Mouse (Mus musculus) heart, embryonic 12.5 days (tissue): ENCODE results near the gene Tmem30c. TPM values are rescaled to one million over a fixed set of nuclear protein-coding genes. Genes with fewer than 3 reads are reported as not detected.

Source experiments
- ATAC-seq: fragments of 200-750 bp; cut with Nextera tagmentation; 2 replicates; pipeline ENCODE4 v1.8.0; 2017; ENCODE audit warnings: moderate TSS enrichment, moderate library complexity; ENCODE audit not compliant: insufficient number of reproducible peaks, low FRiP score
- H3K27ac ChIP-seq: fragments of 300-500 bp; sonication (generic); 2 replicates; pipeline ENCODE4 v1.5.1; 2016; ENCODE audit warnings: mild to moderate bottlenecking, moderate library complexity; ENCODE audit not compliant: poor library complexity, severe bottlenecking
- H3K27me3 ChIP-seq: fragments of 300-500 bp; sonication (generic); replicated peaks from 2 replicates; pipeline ENCODE4 v1.6.1; 2016; ENCODE audit warnings: mild to moderate bottlenecking, moderate library complexity
- H3K36me3 ChIP-seq: fragments of 300-500 bp; sonication (generic); 2 replicates; pipeline ENCODE4 v1.6.1; 2016; ENCODE audit warnings: mild to moderate bottlenecking, moderate library complexity
- H3K4me1 ChIP-seq: fragments of 300-500 bp; sonication (generic); replicated peaks from 2 replicates; pipeline ENCODE4 v1.6.1; 2016; ENCODE audit warnings: mild to moderate bottlenecking
- H3K4me2 ChIP-seq: fragments of 300-500 bp; sonication (generic); 2 replicates; pipeline ENCODE4 v1.6.1; 2016; ENCODE audit warnings: mild to moderate bottlenecking, moderate library complexity
- H3K4me3 ChIP-seq: fragments of 300-500 bp; sonication (generic); 2 replicates; pipeline ENCODE4 v1.5.1; 2016; ENCODE audit warnings: mild to moderate bottlenecking
- H3K9ac ChIP-seq: fragments of 300-500 bp; sonication (generic); 2 replicates; pipeline ENCODE4 v1.6.1; 2016; ENCODE audit warnings: mild to moderate bottlenecking, moderate library complexity
- H3K9me3 ChIP-seq: fragments of 300-500 bp; sonication (generic); replicated peaks from 2 replicates; pipeline ENCODE4 v1.6.1; 2016; ENCODE audit warnings: mild to moderate bottlenecking, moderate library complexity
- WGBS: fragments of 180-500 bp; shearing (Covaris S2); methylation state at CpG from one replicate; pipeline ENCODE4 v1.1.7; 2016; 5-methylcytosine and 5-hydroxymethylcytosine counted together
- polyA plus RNA-seq: library from polyadenylated mRNA; unstranded; fragments of >200 nt; fragmentation: Nextera tagmentation; extraction: Ambion mirVana; gene quantifications from 2 replicates; pipeline ENCODE4 v1.2.1, GENCODE M21; 2016

The Tmem30c gene
- polyA plus RNA-seq, 1 experiment from 2014 or later: not detected

GRCm38 (mm10) chr16:57231089-57231936, 61.4 kb downstream of the Tmem30c start, which contains the start of gene Tbc1d23:
Gene Tbc1d23, minus strand, starts transcription at chr16:57231504.
- no peaks in the 10 kb centered on the region for H3K36me3 ChIP-seq
- peaks cover 17% of the 10 kb centered on the region for H3K4me1 ChIP-seq
- peak within 1 kb of the TSS; percentile 74 for H3K4me2 ChIP-seq
- no peaks in the 10 kb centered on the region for H3K9me3 ChIP-seq
- H3K27me3 ChIP-seq: no peaks in the 10 kb centered on the region
- peak within 1 kb of the TSS; percentile 82 for H3K27ac ChIP-seq
- peak within 1 kb of the TSS; percentile 74 for H3K4me3 ChIP-seq
- peak; percentile 98 for ATAC-seq
- WGBS: under 1% methylated on average over 41 of the region's 42 CpGs
- peak within 1 kb of the TSS; percentile 89 for H3K9ac ChIP-seq

GRCm38 (mm10) chr16:57226444-57226843, 66.2 kb downstream of the Tmem30c start:
- Histone ChIP-seq H3K4me1 (peaks cover 18% of the 10 kb centered on the region), H3K9me3 (no peaks in the 10 kb centered on the region), H3K4me2 (no peak overlapping the region), H3K27ac (no peak overlapping the region), H3K27me3 (no peaks in the 10 kb centered on the region), H3K4me3 (no peak overlapping the region), H3K36me3 (no peaks in the 10 kb centered on the region), H3K9ac (no peak overlapping the region)
- 74% methylated on average over 5 of the region's 5 CpGs for WGBS
- ATAC-seq: no peak

GRCm38 (mm10) chr16:57220361-57220760, 72.3 kb downstream of the Tmem30c start:
- no peak overlapping the region for H3K27ac ChIP-seq
- no peaks in the 10 kb centered on the region for H3K9me3 ChIP-seq
- no peak for ATAC-seq
- WGBS: 95% methylated on average over 6 of the region's 6 CpGs
- peaks cover 14% of the 10 kb centered on the region for H3K36me3 ChIP-seq
- H3K4me1 ChIP-seq: peaks cover 4% of the 10 kb centered on the region; the same call in 1 of the 2 replicates
- H3K4me3 ChIP-seq: no peak overlapping the region
- no peak overlapping the region for H3K4me2 ChIP-seq
- no peak overlapping the region for H3K9ac ChIP-seq
- H3K27me3 ChIP-seq: no peaks in the 10 kb centered on the region

Other genes starting within 250 kb of the Tmem30c start
- 0.09 TPM in 1 of 2 replicates, not detected in the other for gene Tmem45a2, start 221.5 kb downstream of the Tmem30c start, polyA plus RNA-seq
- gene Tomm70a, start 171.2 kb downstream of the Tmem30c start, polyA plus RNA-seq: 57.2 and 58.3 TPM in 2 replicates
- 39.7 and 40.8 TPM in 2 replicates for gene Nit2, start 125.5 kb downstream of the Tmem30c start, polyA plus RNA-seq
- gene Tbc1d23, start 61.4 kb downstream of the Tmem30c start, polyA plus RNA-seq: 20.6 and 25.3 TPM in 2 replicates
- gene Filip1l, start 60.2 kb upstream of the Tmem30c start, polyA plus RNA-seq: 27.8 and 31.0 TPM in 2 replicates